Mouse (Mus musculus): ENCODE measurements around the gene Vmn1r54. TPM values are rescaled to one million over a fixed set of nuclear protein-coding genes. Genes with fewer than 3 reads are reported as not detected.

Vmn1r54 gene
- polyA plus RNA-seq, 1 experiment: not detected

DNA sequence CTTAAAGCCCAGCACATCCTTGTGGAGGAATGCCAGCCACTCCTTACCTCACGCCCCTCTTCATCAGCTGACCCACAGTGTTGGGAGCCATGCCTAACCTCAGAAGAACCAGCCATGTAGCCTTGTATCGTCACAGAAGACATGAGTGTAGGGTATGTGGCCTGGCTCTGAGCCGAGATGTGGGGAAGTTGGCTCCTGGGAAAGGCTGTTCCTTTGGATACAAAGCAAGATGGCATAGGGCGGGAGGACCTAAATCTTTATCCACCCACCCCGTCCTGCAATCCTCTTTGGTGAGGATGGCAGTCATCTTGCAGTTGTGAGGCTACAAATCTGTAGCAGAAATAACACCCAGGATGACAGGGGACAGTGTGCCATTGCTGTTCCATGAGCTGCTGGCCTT, 69.9 kb downstream of the Vmn1r54 start:
- Histone ChIP-seq H3K4me3 (replicated peaks) (no peak overlapping the region), H3K9me3 (peaks cover 8% of the 10 kb centered on the region; the same call in 1 of the 2 replicates), H3K27me3 (replicated peaks) (peaks cover 12% of the 10 kb centered on the region), H3K36me3 (replicated peaks; ENCODE audit: low read length) (no peaks in the 10 kb centered on the region), H3K4me1 (no peaks in the 10 kb centered on the region)
- TF ChIP-seq GATA1 (IDR thresholded peaks at IDR 0.05; ENCODE audit: borderline replicate concordance, low read length): no peak
- TF ChIP-seq FLI1 (IDR thresholded peaks at IDR 0.05; ENCODE audit: low read length): no peak

GRCm38 (mm10) chr6:90317510-90318258, 71.6 kb downstream of the Vmn1r54 start:
- H3K4me1 ChIP-seq: no peaks in the 10 kb centered on the region
- TF ChIP-seq GATA1 (IDR thresholded peaks at IDR 0.05; ENCODE audit: borderline replicate concordance, low read length) (no peak), FLI1 (IDR thresholded peaks at IDR 0.05; ENCODE audit: low read length) (no peak)
- no peaks in the 10 kb centered on the region for H3K36me3 ChIP-seq (replicated peaks; ENCODE audit: low read length)
- H3K4me3 ChIP-seq (replicated peaks): no peak overlapping the region
- peaks cover 18% of the 10 kb centered on the region for H3K27me3 ChIP-seq (replicated peaks)
- H3K9me3 ChIP-seq: peaks cover 5% of the 10 kb centered on the region; the same call in 1 of the 2 replicates

- H3K36me3 ChIP-seq (replicated peaks; ENCODE audit: low read length): no peaks in the 10 kb centered on the region
- TF ChIP-seq GATA1 (IDR thresholded peaks at IDR 0.05; ENCODE audit: borderline replicate concordance, low read length) (no peak), FLI1 (IDR thresholded peaks at IDR 0.05; ENCODE audit: low read length) (no peak)
- H3K27me3 ChIP-seq (replicated peaks): peaks cover 25% of the 10 kb centered on the region
- no peaks in the 10 kb centered on the region for H3K4me1 ChIP-seq
- H3K9me3 ChIP-seq: peaks cover 5% of the 10 kb centered on the region; the same call in 1 of the 2 replicates
- no peak overlapping the region for H3K4me3 ChIP-seq (replicated peaks)
These were observed 72.9 kb downstream of the Vmn1r54 start for GRCm38 (mm10) chr6:90319019-90319418.

DNA sequence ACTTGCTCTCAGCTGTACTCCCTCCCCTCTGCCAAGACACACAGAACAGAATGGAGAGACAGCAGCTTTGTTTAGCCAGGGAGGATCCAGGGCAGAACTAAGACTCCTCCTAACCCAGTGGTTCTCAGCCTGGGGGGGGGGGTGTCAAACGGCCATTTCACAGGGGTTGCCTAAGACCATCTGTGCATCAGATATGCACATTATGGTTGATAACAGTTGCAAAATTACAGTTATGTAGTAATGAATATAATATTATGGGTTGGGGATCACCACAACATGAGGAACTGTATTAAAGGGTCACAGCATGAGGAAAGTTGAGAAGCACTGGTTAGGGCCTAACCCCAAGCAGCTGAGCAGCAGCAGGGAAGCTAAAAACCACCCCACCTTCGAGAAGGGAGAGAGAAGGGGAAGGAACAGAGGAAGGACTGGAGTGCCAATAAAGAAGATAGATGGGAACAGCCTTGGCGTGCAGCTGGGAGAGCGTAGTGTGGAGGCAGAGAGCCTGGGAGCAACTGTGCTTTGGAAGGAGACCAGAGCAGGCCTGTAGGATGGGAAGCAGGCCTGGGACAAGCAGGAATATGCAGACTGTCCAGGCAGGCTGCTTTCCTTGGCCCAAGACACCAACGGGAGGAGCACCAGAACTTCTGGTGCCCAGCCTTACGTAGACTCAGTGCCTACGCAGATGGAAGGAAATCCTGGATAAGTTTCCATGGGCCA, 73.5 kb downstream of the Vmn1r54 start:
- Histone ChIP-seq H3K36me3 (replicated peaks; ENCODE audit: low read length) (no peaks in the 10 kb centered on the region), H3K27me3 (replicated peaks) (peaks cover 30% of the 10 kb centered on the region), H3K4me1 (no peaks in the 10 kb centered on the region; the same call in 1 of the 2 replicates), H3K9me3 (peaks cover 5% of the 10 kb centered on the region; the same call in 1 of the 2 replicates), H3K4me3 (replicated peaks) (no peak overlapping the region)
- TF ChIP-seq GATA1 (IDR thresholded peaks at IDR 0.05; ENCODE audit: borderline replicate concordance, low read length) (no peak), FLI1 (IDR thresholded peaks at IDR 0.05; ENCODE audit: low read length) (no peak)

GRCm38 (mm10) chr6:90320429-90320828, 74.3 kb downstream of the Vmn1r54 start:
- Histone ChIP-seq H3K27me3 (replicated peaks) (peaks cover 38% of the 10 kb centered on the region), H3K36me3 (replicated peaks; ENCODE audit: low read length) (no peaks in the 10 kb centered on the region), H3K4me3 (replicated peaks) (no peak overlapping the region), H3K9me3 (peaks cover 5% of the 10 kb centered on the region; the same call in 1 of the 2 replicates), H3K4me1 (peaks cover 5% of the 10 kb centered on the region)
- TF ChIP-seq FLI1 (IDR thresholded peaks at IDR 0.05; ENCODE audit: low read length): no peak
- no peak for TF ChIP-seq GATA1 (IDR thresholded peaks at IDR 0.05; ENCODE audit: borderline replicate concordance, low read length)

Other genes starting within 250 kb of the Vmn1r54 start
- not detected in 2 replicates for gene Vmn1r47, start 230.2 kb upstream of the Vmn1r54 start, polyA plus RNA-seq (2012; ENCODE audit: insufficient read depth, low replicate concordance)
- gene Vmn1r48, start 209.5 kb upstream of the Vmn1r54 start, polyA plus RNA-seq (2012; ENCODE audit: insufficient read depth, low replicate concordance): not detected in 2 replicates
- not detected in 2 replicates for gene Vmn1r49, start 167.8 kb upstream of the Vmn1r54 start, polyA plus RNA-seq (2012; ENCODE audit: insufficient read depth, low replicate concordance)
- gene Vmn1r50, start 144.9 kb upstream of the Vmn1r54 start, polyA plus RNA-seq (2012; ENCODE audit: insufficient read depth, low replicate concordance): not detected in 2 replicates
- 0.03 TPM in 1 of 2 replicates, not detected in the other for gene Vmn1r51, start 123.7 kb upstream of the Vmn1r54 start, polyA plus RNA-seq (2012; ENCODE audit: insufficient read depth, low replicate concordance)
- gene Vmn1r52, start 71.5 kb upstream of the Vmn1r54 start, polyA plus RNA-seq (2012; ENCODE audit: insufficient read depth, low replicate concordance): not detected in 2 replicates
- not detected in 2 replicates for gene V1ra8, start 43.5 kb upstream of the Vmn1r54 start, polyA plus RNA-seq (2012; ENCODE audit: insufficient read depth, low replicate concordance)
- not detected in 2 replicates for gene Vmn1r53, start 21.9 kb upstream of the Vmn1r54 start, polyA plus RNA-seq (2012; ENCODE audit: insufficient read depth, low replicate concordance)
- gene BC048671, start 54.9 kb downstream of the Vmn1r54 start, polyA plus RNA-seq (2012; ENCODE audit: insufficient read depth, low replicate concordance): not detected in 2 replicates
- 0.13 TPM in 1 of 2 replicates, not detected in the other for gene Chst13, start 78.9 kb downstream of the Vmn1r54 start, polyA plus RNA-seq (2012; ENCODE audit: insufficient read depth, low replicate concordance)
- not detected in 2 replicates for gene Uroc1, start 87.0 kb downstream of the Vmn1r54 start, polyA plus RNA-seq (2012; ENCODE audit: insufficient read depth, low replicate concordance)
- 7.1 and 22.5 TPM in 2 replicates for gene Zxdc, start 123.2 kb downstream of the Vmn1r54 start, polyA plus RNA-seq (2012; ENCODE audit: insufficient read depth, low replicate concordance)
- 0.20 TPM in 1 of 2 replicates, not detected in the other for gene Cfap100, start 182.5 kb downstream of the Vmn1r54 start, polyA plus RNA-seq (2012; ENCODE audit: insufficient read depth, low replicate concordance)
- 0.12 and 3.0 TPM in 2 replicates for gene Klf15, start 216.3 kb downstream of the Vmn1r54 start, polyA plus RNA-seq (2012; ENCODE audit: insufficient read depth, low replicate concordance)
- 7.3 and 7.4 TPM in 2 replicates for gene Aldh1l1, start 240.1 kb downstream of the Vmn1r54 start, polyA plus RNA-seq (2012; ENCODE audit: insufficient read depth, low replicate concordance)

Measured in megakaryocyte, embryonic 14.5 days (primary cell).